Mouse (Mus musculus) heart, postnatal 4 days (tissue): ENCODE results near the gene Rdx. TPM values are rescaled to one million over a fixed set of nuclear protein-coding genes. Genes with fewer than 3 reads are reported as not detected.
A peak's percentile ranks its signal among the peaks of the same experiment; 100 is the strongest.

Experiments
- DNase-seq: peaks from one replicate; pipeline ENCODE4 v3.0.0; 2021
- microRNA-seq, 2 experiments: library from miRNA; unstranded; fragments of <30 nt; microRNA quantifications; one replicate each; pipeline ENCODE4 v1.2.0; 2021 to 2022
- total RNA-seq, 2 experiments: library from RNA; stranded (reverse); gene quantifications; 2 replicates each; pipeline ENCODE4 v1.2.3; 2021

The Rdx gene
- total RNA-seq, 2 experiments from 2014 or later: 124 TPM

GRCm38 (mm10) chr9:52113091-52113490 lies 66.1 kb downstream of the Rdx start:
- DNase-seq: no peak

GRCm38 (mm10) chr9:52119212-52119611 lies 72.2 kb downstream of the Rdx start:
- no peak for DNase-seq

- DNase-seq: no peak
These were observed 78.3 kb downstream of the Rdx start for GRCm38 (mm10) chr9:52125225-52125624.

GRCm38 (mm10) chr9:52130348-52130747 lies 83.4 kb downstream of the Rdx start:
- DNase-seq: peak; percentile 35

- DNase-seq: no peak
These were observed 85.8 kb downstream of the Rdx start for GRCm38 (mm10) chr9:52132771-52133170.

Small RNAs within 50 kb of the gene (microRNA-seq; reads per million reads assigned to microRNA genes)
- gene Gm27686 (0 to 0.20 reads per million in 2 experiments), gene Mir6244 (0 reads per million in 2 experiments)

Other genes with a start within 250 kb of the Rdx start
- gene Fdx1, start 83.6 kb upstream of the Rdx start, total RNA-seq: 10 to 100 TPM; 76.0 to 80.9 TPM
- gene Zc3h12c, start 121.4 kb downstream of the Rdx start, total RNA-seq: 10 to 100 TPM; 13.0 to 13.3 TPM